Comparison of ENCODE assay signal across 24 mouse cellular contexts in genomic region chr8:76120587-76121145, GRCm38 (mm10).
"Had no signal": no experiment of that assay in that cellular context is flagged by ENCODE, and none has a peak within 500 bp of the region (broad histone marks: within the 10 kb centered on the region; RNA-seq: fewer than 3 reads in every experiment).

No protein-coding gene starts in this region.

- H3K27me3 ChIP-seq: heart, embryonic 12.5 days; hindbrain, embryonic 12.5 days; kidney, embryonic 15.5 days; limb, embryonic 13.5 days; limb, embryonic 15.5 days; liver, embryonic 12.5 days had no signal

- H3K4me3 ChIP-seq: heart, embryonic 10.5 days; heart, embryonic 12.5 days; hindbrain, embryonic 10.5 days; hindbrain, embryonic 12.5 days; kidney, embryonic 15.5 days; limb, embryonic 13.5 days; limb, embryonic 15.5 days; liver, embryonic 12.5 days had no signal

- H3K4me1 ChIP-seq: heart, embryonic 10.5 days; heart, embryonic 12.5 days; hindbrain, embryonic 10.5 days; hindbrain, embryonic 12.5 days; kidney, embryonic 15.5 days; limb, embryonic 13.5 days; limb, embryonic 15.5 days; liver, embryonic 12.5 days had no signal

- H3K9me3 ChIP-seq: heart, embryonic 10.5 days; heart, embryonic 12.5 days; hindbrain, embryonic 10.5 days; hindbrain, embryonic 12.5 days; kidney, embryonic 15.5 days; limb, embryonic 13.5 days; limb, embryonic 15.5 days; liver, embryonic 12.5 days had no signal

- DNase-seq: gastrocnemius, postnatal 14 days; gastrocnemius, postnatal 36 days; heart, adult 18-20 months; heart, postnatal 10 days; heart, postnatal 4 days; kidney, adult 11 months; kidney, postnatal 14 days; kidney, postnatal 36 days; layer of hippocampus, adult 9-11 months; layer of hippocampus, postnatal 36 days; left cerebral cortex, postnatal 4 days had no signal

- ATAC-seq: hindbrain, embryonic 16.5 days; inflammation-experienced regulatory T-cells, adult 6 months; liver, embryonic 12.5 days had no signal

- H3K36me3 ChIP-seq: heart, embryonic 10.5 days; heart, embryonic 12.5 days; hindbrain, embryonic 10.5 days; hindbrain, embryonic 12.5 days; kidney, embryonic 15.5 days; limb, embryonic 13.5 days; limb, embryonic 15.5 days; liver, embryonic 12.5 days had no signal

- H3K4me2 ChIP-seq: heart, embryonic 12.5 days; hindbrain, embryonic 12.5 days; hindbrain, embryonic 14.5 days; kidney, embryonic 15.5 days; limb, embryonic 13.5 days; limb, embryonic 15.5 days; liver, embryonic 12.5 days had no signal

- H3K27ac ChIP-seq: heart, embryonic 10.5 days; hindbrain, embryonic 10.5 days; hindbrain, embryonic 12.5 days; hindbrain, embryonic 14.5 days; kidney, embryonic 15.5 days; kidney, postnatal 0 days; limb, embryonic 13.5 days; limb, embryonic 15.5 days; liver, embryonic 12.5 days; liver, embryonic 14.5 days had no signal

- H3K9ac ChIP-seq: heart, embryonic 12.5 days; hindbrain, embryonic 12.5 days; hindbrain, embryonic 14.5 days; kidney, embryonic 15.5 days; limb, embryonic 13.5 days; limb, embryonic 15.5 days; liver, embryonic 12.5 days; liver, embryonic 14.5 days had no signal
